Mouse (Mus musculus) limb, embryonic 15.5 days (tissue): ENCODE results near the gene Pax3. TPM values are rescaled to one million over a fixed set of nuclear protein-coding genes. Genes with fewer than 3 reads are reported as not detected.

ENCODE experiments used
- ATAC-seq: fragments of 200-750 bp; cut with Nextera tagmentation; 2 replicates; pipeline ENCODE4 v1.8.0; 2017; ENCODE audit warnings: low read depth, moderate TSS enrichment; ENCODE audit not compliant: insufficient number of reproducible peaks, low FRiP score, low TSS enrichment
- H3K27ac ChIP-seq: fragments of 300-500 bp; sonication (generic); 2 replicates; pipeline ENCODE4 v1.5.1; 2015; ENCODE audit warnings: moderate library complexity, mild to moderate bottlenecking, inconsistent platforms
- H3K27me3 ChIP-seq: fragments of 300-500 bp; sonication (generic); 2 replicates; pipeline ENCODE4 v1.6.1; 2015; ENCODE audit warnings: inconsistent platforms
- H3K36me3 ChIP-seq: fragments of 300-500 bp; sonication (generic); 2 replicates; pipeline ENCODE4 v1.6.1; 2015; ENCODE audit warnings: inconsistent platforms
- H3K4me1 ChIP-seq: fragments of 300-500 bp; sonication (generic); 2 replicates; pipeline ENCODE4 v1.6.1; 2015; ENCODE audit warnings: inconsistent platforms
- H3K4me2 ChIP-seq: fragments of 300-500 bp; sonication (generic); 2 replicates; pipeline ENCODE4 v1.6.1; 2015; ENCODE audit warnings: mild to moderate bottlenecking, inconsistent platforms
- H3K4me3 ChIP-seq: fragments of 300-500 bp; sonication (generic); 2 replicates; pipeline ENCODE4 v1.5.1; 2015; ENCODE audit warnings: mild to moderate bottlenecking, inconsistent platforms
- H3K9ac ChIP-seq: fragments of 300-500 bp; sonication (generic); 2 replicates; pipeline ENCODE4 v1.6.1; 2015; ENCODE audit warnings: inconsistent platforms
- H3K9me3 ChIP-seq: fragments of 300-500 bp; sonication (generic); 2 replicates; pipeline ENCODE4 v1.6.1; 2016; ENCODE audit warnings: inconsistent platforms
- WGBS: fragments of 180-500 bp; shearing (Covaris S2); methylation state at CpG from one replicate; pipeline ENCODE4 v1.1.7; 2015; 5-methylcytosine and 5-hydroxymethylcytosine counted together
- polyA plus RNA-seq: library from polyadenylated mRNA; unstranded; fragments of >200 nt; fragmentation: Nextera tagmentation; extraction: Ambion mirVana; gene quantifications from 2 replicates; pipeline ENCODE4 v1.2.1, GENCODE M21; 2015

The Pax3 gene
- polyA plus RNA-seq, 1 experiment from 2014 or later: 0.60 TPM

GRCm38 (mm10) chr1:78210568-78210967, 13.6 kb upstream of the Pax3 start:
- no peak overlapping the region for H3K4me2 ChIP-seq
- no peaks in the 10 kb centered on the region for H3K36me3 ChIP-seq
- WGBS: 2% methylated on average over 15 of the region's 15 CpGs
- H3K27ac ChIP-seq: no peak overlapping the region
- no peak for ATAC-seq
- H3K4me3 ChIP-seq: no peak overlapping the region
- 0 out of 2 replicates have a peak, but pooled peaks cover under 1% of the 10 kb centered on the region for H3K4me1 ChIP-seq
- no peaks in the 10 kb centered on the region for H3K9me3 ChIP-seq
- H3K27me3 ChIP-seq: peaks cover 98% of the 10 kb centered on the region
- H3K9ac ChIP-seq: no peak overlapping the region

- Histone ChIP-seq H3K9ac (no peak overlapping the region), H3K27ac (no peak overlapping the region), H3K9me3 (no peaks in the 10 kb centered on the region), H3K27me3 (peaks cover 99% of the 10 kb centered on the region), H3K4me3 (no peak overlapping the region), H3K36me3 (no peaks in the 10 kb centered on the region), H3K4me1 (peaks cover 7% of the 10 kb centered on the region), H3K4me2 (no peak overlapping the region)
- 4% methylated on average over 9 of the region's 9 CpGs for WGBS
- no peak for ATAC-seq
Measured at GRCm38 (mm10) chr1:78208281-78208814, 11.4 kb upstream of the Pax3 start.

- 24% methylated on average over 4 of the region's 4 CpGs for WGBS
- Histone ChIP-seq H3K36me3 (no peaks in the 10 kb centered on the region), H3K4me2 (peak overlapping the region; percentile 63; the same call in 1 of the 2 replicates), H3K4me1 (peaks cover 12% of the 10 kb centered on the region), H3K27ac (no peak overlapping the region), H3K9me3 (no peaks in the 10 kb centered on the region), H3K9ac (no peak overlapping the region), H3K4me3 (peak overlapping the region; percentile 42; the same call in 1 of the 2 replicates), H3K27me3 (peaks cover 95% of the 10 kb centered on the region)
- no peak for ATAC-seq
Measured at GRCm38 (mm10) chr1:78204341-78204740, 7.4 kb upstream of the Pax3 start.

- under 1% methylated on average over 32 of the region's 33 CpGs for WGBS
- peak overlapping the region; percentile 42 for H3K4me3 ChIP-seq
- H3K9ac ChIP-seq: no peak overlapping the region
- H3K27me3 ChIP-seq: peaks cover 95% of the 10 kb centered on the region
- H3K27ac ChIP-seq: no peak overlapping the region
- peaks cover 12% of the 10 kb centered on the region for H3K4me1 ChIP-seq
- no peaks in the 10 kb centered on the region for H3K9me3 ChIP-seq
- no peaks in the 10 kb centered on the region for H3K36me3 ChIP-seq
- peak overlapping the region; percentile 63 for H3K4me2 ChIP-seq
- ATAC-seq: no peak
Measured at GRCm38 (mm10) chr1:78203622-78204211, 6.8 kb upstream of the Pax3 start.

- H3K4me2 ChIP-seq: peak overlapping the region; percentile 63
- H3K27me3 ChIP-seq: peaks cover 95% of the 10 kb centered on the region
- no peaks in the 10 kb centered on the region for H3K36me3 ChIP-seq
- no peak overlapping the region for H3K27ac ChIP-seq
- ATAC-seq: no peak
- no peaks in the 10 kb centered on the region for H3K9me3 ChIP-seq
- no peak overlapping the region for H3K9ac ChIP-seq
- H3K4me3 ChIP-seq: peak overlapping the region; percentile 42
- H3K4me1 ChIP-seq: peaks cover 12% of the 10 kb centered on the region
- WGBS: 1% methylated on average over 14 of the region's 14 CpGs
Measured at GRCm38 (mm10) chr1:78203086-78203614, 6.2 kb upstream of the Pax3 start.

DNA sequence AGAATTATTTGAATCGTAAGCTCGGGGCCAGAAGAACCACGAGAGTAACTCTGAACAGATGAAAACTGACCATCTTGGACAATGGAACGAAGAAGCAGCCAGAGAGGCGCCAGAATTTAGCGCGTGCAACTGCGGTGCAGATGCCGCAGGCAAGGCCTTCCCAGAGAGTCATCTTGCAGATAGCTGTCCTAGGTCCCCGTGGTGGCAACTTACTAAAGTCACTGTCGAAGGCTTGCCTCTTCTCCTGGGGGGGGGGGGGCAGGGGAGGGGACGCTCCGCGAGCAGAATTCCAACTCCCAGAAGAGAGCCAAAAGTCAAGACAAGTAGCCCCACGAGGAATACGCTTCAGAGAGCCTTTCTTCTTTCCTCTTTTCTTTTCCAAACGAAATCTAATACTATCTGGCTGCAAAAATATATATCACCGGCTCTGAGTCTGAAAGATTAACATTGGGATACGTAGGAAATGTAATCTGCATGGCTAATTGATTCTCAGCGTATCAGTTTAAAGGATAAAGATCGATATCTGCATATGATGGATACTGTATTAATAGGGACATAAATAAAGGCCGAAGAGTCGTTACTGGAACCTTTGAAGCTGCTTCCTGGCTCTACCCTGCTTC, 5.6 kb upstream of the Pax3 start:
- 1% methylated on average over 23 of the region's 23 CpGs for WGBS
- Histone ChIP-seq H3K4me2 (no peak overlapping the region), H3K27ac (no peak overlapping the region), H3K36me3 (no peaks in the 10 kb centered on the region), H3K27me3 (peaks cover 95% of the 10 kb centered on the region), H3K9ac (no peak overlapping the region), H3K4me1 (peaks cover 12% of the 10 kb centered on the region), H3K4me3 (no peak overlapping the region), H3K9me3 (no peaks in the 10 kb centered on the region)
- ATAC-seq: no peak

DNA sequence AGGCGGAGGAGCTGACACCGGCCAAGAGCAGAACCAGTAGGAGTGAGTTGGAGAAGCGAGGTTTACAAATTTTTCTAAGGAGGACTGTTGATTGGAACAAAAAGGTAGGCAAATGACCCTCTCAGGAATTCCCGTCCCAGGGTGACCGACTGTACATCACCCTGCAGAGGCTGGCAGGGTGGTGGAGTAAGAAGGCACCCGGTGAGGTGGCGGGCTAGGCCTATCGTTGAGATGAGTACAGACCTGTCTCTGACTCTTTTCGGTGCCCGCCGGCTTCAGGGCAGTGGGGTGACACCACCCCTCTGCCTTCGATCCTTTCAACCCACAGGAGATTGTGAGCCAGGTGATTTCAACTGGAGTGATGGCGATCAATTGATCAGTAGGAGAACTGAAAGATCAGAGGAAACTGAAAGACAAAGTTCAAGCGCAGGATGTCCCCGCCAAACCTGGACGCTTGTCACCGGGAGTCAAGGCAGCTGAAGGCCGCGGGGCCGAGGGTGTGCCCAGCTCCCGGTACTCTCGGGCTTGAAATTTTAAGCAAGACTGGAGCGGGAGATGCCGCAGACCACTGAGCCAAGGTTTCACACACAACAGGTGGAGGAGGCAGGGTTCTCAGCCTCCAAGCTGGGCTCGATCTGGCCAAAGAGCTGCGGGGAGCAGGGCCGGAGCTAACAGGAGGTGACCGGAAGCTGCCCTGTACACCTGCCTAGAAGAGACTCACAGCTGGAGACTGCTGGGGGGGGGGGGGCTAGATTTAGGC, 4.5 kb upstream of the Pax3 start:
- ATAC-seq: no peak
- 4% methylated on average over 28 of the region's 28 CpGs for WGBS
- Histone ChIP-seq H3K27ac (no peak overlapping the region), H3K9ac (no peak overlapping the region), H3K4me3 (no peak overlapping the region), H3K27me3 (peaks cover 95% of the 10 kb centered on the region), H3K4me1 (peaks cover 21% of the 10 kb centered on the region), H3K9me3 (no peaks in the 10 kb centered on the region), H3K36me3 (no peaks in the 10 kb centered on the region), H3K4me2 (no peak overlapping the region)

GRCm38 (mm10) chr1:78200191-78200590, 3.3 kb upstream of the Pax3 start:
- H3K4me2 ChIP-seq: no peak overlapping the region

GRCm38 (mm10) chr1:78199221-78199620, 2.3 kb upstream of the Pax3 start:
- Histone ChIP-seq H3K4me2 (no peak overlapping the region), H3K9ac (no peak overlapping the region), H3K4me3 (no peak overlapping the region), H3K36me3 (no peaks in the 10 kb centered on the region), H3K27me3 (peaks cover 93% of the 10 kb centered on the region), H3K4me1 (peaks cover 31% of the 10 kb centered on the region), H3K27ac (no peak overlapping the region), H3K9me3 (no peaks in the 10 kb centered on the region)
- WGBS: 5% methylated on average over 9 of the region's 9 CpGs
- no peak for ATAC-seq

More at GRCm38 (mm10) chr1:78200191-78200590, 3.3 kb upstream of the Pax3 start:
- H3K9me3 ChIP-seq: no peaks in the 10 kb centered on the region
- no peak for ATAC-seq
- H3K36me3 ChIP-seq: no peaks in the 10 kb centered on the region
- H3K4me1 ChIP-seq: peaks cover 29% of the 10 kb centered on the region
- H3K9ac ChIP-seq: no peak overlapping the region
- H3K27ac ChIP-seq: no peak overlapping the region
- peaks cover 94% of the 10 kb centered on the region for H3K27me3 ChIP-seq
- H3K4me3 ChIP-seq: no peak overlapping the region
- WGBS: 2% methylated on average over 15 of the region's 15 CpGs

- Histone ChIP-seq H3K4me3 (no peak overlapping the region), H3K36me3 (no peaks in the 10 kb centered on the region), H3K9me3 (no peaks in the 10 kb centered on the region), H3K4me1 (peaks cover 25% of the 10 kb centered on the region), H3K27ac (no peak overlapping the region), H3K9ac (no peak overlapping the region), H3K27me3 (peaks cover 91% of the 10 kb centered on the region), H3K4me2 (no peak overlapping the region)
- 3% methylated on average over 9 of the region's 9 CpGs for WGBS
- ATAC-seq: no peak
Measured at GRCm38 (mm10) chr1:78198319-78198940, 1.5 kb upstream of the Pax3 start.

GRCm38 (mm10) chr1:78197351-78198234, 659 bp upstream of the Pax3 start:
- peaks cover 91% of the 10 kb centered on the region for H3K27me3 ChIP-seq
- H3K27ac ChIP-seq: no peak overlapping the region
- no peak for ATAC-seq
- peak overlapping the region; percentile 59 for H3K4me2 ChIP-seq
- H3K9me3 ChIP-seq: no peaks in the 10 kb centered on the region
- H3K36me3 ChIP-seq: no peaks in the 10 kb centered on the region
- no peak overlapping the region for H3K9ac ChIP-seq
- 4% methylated on average over 21 of the region's 21 CpGs for WGBS
- peak overlapping the region; percentile 37 for H3K4me3 ChIP-seq
- H3K4me1 ChIP-seq: peaks cover 19% of the 10 kb centered on the region
